Mouse (Mus musculus) Muller cell, postnatal 12 days (primary cell): ENCODE measurements around the gene Prb1.
"Not testable (repeated sequence)": the region's sequence is repeated elsewhere in the genome, so short reads cannot be mapped to it uniquely, and the experiment has no call there.

ENCODE experiments used
- DNase-seq: peaks from one replicate; pipeline ENCODE4 v3.0.0-alpha.2; 2015; ENCODE audit errors: inconsistent ontology term

Prb1 gene

DNA sequence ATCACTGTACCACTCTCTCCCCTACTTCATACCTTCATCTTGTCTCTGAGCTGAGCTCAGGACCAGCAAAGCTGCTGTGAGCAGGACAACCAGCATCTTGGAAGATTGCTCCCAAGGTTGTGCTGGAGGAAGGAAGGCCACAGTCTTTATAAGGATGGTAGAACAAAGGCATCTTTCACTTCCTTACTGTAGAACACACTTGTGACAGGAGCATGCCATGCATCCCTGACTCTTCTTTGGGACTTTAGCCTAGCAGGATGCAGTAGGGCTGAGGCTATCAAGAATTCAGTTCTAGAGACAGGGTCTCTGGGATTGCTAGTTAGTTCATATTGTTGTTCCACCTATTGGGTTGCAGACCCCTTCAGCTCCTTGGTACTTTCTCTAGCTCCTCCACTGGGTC lies at the start of gene Prb1:
Prb1 (minus strand) TSS at position 101 of the 400 bp plus-strand sequence.
- not testable (repeated sequence) for DNase-seq
